Mouse (Mus musculus) embryo, embryonic 11 days (tissue): Measurements from ENCODE around the gene Psme3.

Source experiments
- DNase-seq: peaks from one replicate; pipeline ENCODE4 v3.0.0-alpha.2; 2015

Psme3 gene

DNA sequence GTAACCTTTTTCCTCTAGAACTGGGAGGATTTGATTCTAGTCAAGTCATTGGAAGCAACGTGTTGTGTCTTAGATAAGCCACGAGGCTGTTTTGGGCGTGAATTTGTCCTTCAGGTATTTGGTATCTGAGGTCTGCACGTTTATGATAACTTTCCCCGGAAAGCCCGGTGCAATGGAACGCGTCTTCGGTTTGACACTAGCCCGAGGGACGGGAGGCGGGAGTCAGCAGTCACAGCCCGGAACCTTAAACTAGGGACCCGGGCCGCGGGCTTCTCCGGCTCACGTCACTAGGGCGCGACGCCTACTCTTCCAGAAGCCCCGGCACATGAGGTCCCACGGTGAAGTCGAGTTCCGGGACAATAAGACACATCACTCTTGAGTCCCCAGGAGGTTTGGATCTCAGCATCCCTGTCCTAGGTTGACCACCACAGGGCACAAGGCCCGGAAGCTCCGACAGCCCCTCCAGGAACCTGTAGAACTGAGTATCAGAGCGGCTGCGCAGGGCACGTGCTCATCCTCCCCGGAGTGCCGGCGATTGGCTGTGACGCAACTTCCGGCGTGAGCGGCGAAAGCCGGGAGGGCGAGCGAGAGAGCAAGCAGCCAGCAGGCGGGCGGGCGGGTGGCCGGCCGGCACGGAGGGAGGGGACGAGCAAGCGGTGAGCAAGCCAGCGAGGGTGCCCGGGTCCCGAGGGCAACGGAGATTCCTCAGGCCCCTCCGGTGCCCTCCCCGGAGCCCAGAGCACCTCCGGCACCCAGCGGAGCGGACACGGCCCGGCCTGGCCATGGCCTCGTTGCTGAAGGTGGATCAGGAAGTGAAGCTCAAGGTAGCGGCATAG lies at the start of gene Psme3:
TSS of gene Psme3 (plus strand) at position 549 of the 836 bp plus-strand sequence.
- DNase-seq, result peak; percentile 96

DNA sequence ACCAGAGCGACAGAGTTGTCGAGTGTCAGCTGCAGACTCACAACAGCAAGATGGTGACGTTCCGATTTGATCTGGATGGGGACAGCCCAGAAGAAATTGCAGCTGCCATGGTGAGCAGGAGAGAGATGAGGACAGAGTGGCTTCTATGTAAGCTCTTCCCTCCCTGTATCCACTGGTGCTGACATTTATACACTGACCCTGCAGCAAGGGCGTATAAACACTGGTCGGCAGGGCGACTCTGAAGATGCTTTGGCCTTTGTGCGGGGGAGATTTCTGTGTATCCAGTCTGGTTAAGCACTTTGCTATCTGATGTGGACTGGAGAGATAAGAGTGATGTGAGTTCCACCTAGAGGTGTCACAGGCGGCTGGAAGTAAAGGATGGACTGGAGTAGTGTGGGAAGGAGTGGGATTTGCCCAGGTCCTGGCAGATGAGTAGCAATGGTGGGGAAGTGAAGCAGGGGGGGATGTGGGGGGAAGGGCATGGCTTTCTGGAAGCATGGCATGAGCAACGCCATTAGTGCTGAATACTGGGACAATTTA lies 46.4 kb upstream of the Psme3 start:
- DNase-seq, result peak; percentile 37

DNA sequence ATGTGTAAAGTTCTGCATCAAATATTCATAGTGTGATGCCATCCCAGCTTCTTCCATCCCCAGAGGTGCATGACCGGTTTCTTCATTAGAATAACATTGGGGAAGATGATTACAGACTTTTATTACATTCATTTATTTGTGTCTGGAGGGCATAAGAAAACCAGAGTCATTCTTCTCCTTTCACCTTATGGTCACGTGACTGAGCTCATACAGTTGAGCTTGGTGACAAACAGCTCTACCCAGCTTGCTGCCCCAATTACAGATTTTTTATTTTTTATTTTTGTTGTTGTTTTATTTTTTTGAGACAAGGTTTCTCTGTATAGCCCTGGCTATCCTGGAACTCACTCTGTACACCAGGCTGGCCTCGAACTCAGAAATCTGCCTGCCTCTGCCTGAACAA lies 43.6 kb upstream of the Psme3 start:
- DNase-seq, result no peak

DNA sequence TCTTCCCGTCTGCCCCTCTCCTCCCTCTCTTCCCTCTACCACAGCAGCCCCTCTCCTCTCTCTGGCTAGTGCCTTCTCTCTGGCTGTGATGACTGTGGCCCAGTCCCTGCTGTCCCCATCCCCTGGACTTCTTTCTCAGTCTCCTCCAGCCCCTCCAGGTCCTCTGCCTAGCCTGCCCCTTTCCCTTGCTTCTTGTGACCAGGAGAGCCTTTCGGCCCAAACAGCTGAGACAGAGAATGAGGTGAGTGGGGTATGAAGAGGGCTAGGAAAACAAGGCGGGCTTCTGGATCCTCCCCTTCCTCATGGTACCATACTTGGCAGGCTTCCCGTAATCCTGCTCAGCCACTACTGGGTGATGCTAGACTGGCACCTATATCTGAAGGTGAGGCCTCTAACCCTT lies 40.7 kb upstream of the Psme3 start:
- DNase-seq, result no peak

DNA sequence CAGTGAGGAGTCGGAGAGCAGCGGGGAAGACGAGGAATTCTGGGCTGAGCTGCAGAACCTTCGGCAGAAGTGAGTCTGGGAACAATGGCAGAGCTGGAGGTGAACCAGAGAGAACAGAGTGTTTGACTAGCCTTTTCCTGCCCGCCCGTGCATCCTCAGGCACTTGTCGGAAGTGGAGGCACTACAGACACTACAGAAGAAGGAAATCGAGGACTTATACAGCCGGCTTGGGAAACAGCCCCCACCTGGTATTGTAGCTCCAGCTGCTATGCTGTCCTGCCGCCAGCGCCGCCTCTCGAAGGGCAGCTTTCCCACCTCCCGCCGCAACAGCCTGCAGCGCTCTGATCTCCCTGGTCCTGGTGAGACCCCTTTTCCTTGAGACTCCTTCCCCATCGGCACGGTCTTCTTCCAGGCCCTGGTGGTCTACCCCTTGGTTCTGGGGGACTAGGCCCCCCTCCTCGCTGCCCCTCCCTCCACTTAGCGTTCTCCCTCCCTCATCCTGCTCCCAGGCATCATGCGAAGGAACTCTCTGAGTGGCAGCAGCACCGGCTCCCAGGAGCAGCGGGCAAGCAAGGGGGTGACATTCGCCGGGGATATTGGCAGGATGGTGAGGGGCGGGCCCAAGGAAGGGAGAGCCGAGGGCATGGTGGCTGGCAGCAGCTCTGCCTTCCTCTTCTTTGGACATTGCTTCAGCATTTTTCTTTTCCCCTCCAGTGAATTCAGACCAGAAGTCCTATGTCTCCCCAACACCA lies 39.5 kb upstream of the Psme3 start:
- no peak for DNase-seq

DNA sequence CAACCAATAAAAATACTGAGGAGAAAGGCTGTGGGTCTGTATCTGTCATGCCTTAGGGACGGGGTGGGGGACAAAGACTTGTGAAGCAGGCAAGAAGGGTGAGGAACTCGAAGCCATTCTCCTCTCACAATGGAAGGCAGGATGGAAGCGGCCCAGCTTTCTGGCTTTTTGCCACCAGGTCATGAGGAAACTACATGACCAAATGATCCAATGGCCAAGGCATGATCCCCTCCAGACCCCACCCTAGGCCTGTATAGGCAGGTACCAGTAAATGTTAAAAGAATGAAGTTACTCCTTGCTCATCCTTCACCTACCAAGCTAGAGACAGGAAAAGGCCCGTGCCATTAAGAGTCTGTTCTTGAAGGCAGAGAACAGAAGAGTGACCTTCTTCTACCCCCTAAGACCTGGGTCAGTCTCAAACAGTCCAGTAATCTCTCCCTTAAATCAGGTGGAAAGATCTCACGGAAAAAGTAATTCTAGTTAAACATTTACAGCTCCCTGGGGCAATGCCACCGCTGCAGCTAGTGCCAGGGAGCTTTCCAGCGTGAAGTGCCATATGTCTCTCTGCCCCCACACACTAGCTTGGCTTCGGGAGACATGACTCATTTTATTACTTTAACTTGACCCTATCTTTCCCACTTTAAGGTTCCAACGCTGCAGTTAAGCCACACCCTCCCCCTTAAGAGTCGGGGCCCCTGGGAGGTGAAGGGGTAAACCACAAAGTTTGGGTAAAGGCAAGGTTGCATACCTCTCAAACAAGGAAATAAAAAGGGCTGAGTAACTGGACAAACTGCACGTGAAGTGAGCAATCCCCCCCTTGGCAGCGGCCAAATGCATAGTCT lies 38.4 kb upstream of the Psme3 start:
- DNase-seq, result no peak

DNA sequence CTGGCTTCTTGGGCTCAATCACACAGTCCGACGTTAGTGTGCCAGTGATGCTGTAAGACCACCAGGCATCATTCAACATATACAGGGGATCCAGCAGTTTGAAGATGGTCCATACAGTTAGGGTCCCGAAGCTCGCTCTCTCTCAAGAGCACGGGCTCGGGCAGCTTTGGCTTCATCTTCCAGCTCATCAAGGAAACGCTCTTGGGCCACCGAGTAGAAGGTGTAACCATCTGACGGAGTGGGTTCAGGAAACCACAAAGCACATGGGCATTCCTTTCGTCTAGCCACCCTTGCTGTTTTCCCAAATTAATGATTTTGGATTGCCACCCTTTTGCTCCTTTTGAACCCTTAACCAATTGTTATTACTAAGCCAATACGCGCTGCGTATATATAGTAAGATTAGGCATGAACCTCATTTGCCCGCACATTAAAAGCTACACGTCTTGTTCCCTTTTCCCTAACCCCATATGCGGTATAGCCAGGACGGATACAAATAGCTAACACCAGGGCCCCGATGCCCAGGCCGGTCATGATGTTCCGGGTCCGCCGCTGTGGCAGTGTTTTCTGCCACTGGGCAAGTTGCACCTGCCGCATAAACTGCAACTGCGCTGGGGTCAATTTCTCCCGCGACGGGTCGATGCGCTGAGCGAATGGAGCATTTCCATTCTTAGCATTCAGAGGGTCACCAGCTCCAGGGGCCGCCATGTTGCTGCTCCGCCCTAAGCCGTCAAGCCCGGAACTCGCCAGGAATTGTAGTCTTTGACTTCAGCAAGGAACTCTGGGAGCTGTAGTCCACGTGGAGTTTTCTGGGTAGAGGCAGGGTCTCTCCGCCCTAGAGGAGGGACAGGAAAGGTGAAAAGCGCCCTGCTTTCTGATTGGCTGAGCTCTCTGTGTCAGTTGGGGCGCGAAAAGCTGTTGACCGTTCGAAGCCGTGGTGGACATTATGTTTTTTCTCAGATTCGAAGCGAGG lies 37.5 kb upstream of the Psme3 start, which contains the start of the genes Cntd1 and Coa3:
TSS of gene Cntd1 (plus strand) at position 790 of the 970 bp plus-strand sequence.
TSS of gene Coa3 (minus strand) at position 892 of the 970 bp plus-strand sequence.
- DNase-seq, result peak; percentile 96

DNA sequence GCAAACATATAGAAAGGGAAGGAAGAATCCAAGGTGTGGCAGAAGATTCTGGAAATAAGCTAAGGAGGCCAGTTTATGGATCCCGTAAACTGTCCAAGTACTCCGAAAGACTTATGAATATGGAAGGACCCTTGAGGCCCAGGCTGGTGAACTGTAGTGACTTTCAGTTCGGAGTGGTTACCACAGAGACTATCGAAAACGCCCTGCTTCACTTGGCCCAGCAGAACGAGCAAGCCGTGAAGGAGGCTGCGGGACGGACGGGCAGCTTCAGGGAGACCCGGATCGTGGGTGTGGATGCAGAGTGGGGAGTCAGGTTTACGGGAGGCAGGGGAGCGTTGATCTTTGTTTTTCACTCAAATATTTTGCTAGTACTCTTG lies 36.8 kb upstream of the Psme3 start:
- no peak for DNase-seq

DNA sequence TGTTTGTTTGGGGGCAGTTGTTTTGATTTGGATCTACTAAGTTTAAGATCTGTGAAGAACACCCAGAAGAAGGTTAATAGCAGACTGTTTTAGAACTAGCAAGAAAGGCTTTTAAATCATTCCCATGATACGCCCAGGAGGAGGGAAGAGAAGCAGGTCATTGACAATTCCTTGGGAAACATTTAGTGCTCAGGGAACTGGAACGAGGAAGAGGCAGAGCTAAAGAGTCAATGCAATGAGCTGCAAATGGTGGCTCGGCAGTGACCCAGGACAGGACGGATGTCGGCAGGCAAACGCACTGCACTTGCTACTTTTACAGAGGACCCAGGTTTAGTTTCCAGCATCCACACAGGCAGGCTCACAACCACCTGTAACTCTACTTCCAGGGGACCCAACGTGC lies 35.2 kb upstream of the Psme3 start:
- no peak for DNase-seq

DNA sequence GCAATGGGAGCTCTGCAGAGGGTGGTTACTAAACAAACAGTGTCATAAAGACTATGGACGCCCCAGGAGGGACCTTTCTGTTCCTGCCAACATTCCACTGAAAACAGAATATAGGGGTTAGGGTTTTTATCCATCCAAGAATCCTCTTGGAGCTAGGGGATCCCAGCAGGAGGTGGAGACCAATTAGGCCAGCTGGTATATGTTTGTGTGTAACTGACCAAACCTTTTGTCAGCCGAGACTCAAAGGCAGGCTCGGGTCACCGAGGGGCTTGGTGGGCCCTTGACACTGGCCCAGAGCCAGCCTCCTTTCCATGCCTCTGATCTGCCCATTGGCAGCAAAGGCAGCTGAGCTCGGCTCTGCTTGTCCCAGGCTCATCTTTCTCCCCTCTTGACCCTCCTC lies 33.1 kb upstream of the Psme3 start:
- no peak for DNase-seq

DNA sequence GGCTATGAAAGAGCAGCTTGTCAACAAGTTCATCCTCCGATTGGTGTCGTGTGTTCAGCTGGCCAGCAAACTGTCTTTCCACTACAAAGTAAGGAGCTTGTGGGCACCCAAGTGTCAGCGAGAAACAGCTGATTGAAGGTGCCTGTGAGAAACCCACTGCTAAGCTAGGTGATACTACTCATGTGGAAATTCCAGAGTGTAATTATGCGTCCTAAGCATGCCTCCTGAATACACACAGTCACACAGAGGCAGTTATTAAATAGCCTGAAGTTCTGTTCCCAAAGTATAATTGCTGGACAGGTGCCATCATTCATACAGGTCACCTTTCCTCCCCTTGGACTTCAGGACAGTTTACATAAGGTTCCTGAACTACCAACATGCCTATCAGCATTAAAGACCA lies 32.2 kb upstream of the Psme3 start:
- DNase-seq, result no peak

DNA sequence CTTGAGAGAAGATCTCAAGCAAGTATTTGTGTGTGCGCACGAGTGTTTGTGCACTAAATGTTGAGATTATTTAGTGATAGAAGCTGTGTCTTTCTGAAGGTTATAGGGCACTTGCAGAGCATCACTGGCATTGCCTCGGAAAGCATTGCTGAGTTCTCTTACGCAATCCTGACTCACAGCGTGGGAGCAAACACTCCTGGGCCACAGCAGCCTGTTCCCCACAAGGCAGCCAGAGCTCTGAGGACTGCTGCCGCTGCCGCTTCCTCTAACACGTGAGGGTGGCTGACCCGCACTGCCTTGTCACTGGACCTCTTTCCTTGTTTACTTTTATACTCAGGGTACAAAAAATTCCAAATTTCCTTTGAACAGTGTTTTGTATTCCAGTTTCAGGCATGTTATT lies 28.7 kb upstream of the Psme3 start:
- DNase-seq, result no peak

DNA sequence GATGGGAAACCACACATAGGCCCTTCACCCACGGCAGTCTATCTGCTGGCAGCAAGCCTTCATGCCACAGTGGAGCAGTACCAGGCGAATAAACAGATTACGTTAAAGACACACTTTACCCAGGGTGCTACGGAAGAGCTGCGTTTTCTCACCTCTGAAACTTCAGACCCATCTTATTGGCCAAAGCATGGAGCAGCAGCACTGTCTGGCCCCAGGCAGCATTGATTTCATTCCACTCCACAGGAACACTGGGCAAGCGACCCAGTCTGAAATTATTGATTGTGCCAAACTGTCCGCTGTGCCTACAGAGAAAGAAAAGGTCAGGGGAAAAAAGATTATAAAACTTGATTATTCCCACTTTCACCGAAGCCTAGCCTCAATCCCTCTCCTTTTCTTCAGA lies 24.8 kb upstream of the Psme3 start:
- DNase-seq, result no peak

DNA sequence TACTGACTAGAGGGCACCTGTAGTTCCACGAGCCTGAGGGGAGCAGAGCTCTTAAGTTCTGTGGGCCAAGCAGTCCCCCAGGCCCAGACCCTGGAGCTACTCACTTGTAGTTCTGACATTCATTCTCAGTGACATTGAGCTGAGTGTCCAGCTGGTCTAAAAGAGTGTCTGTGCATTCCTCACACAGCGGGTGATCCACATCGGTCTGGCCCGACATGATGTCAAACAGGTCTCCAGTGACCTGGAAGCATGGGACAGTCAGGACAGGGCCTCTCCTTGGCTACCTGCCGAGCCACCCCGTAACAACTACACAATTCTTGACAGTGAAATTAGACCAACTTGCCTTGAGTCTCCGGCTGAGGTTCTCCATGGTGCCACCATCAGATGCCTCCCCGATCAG lies 20.8 kb upstream of the Psme3 start:
- no peak for DNase-seq

DNA sequence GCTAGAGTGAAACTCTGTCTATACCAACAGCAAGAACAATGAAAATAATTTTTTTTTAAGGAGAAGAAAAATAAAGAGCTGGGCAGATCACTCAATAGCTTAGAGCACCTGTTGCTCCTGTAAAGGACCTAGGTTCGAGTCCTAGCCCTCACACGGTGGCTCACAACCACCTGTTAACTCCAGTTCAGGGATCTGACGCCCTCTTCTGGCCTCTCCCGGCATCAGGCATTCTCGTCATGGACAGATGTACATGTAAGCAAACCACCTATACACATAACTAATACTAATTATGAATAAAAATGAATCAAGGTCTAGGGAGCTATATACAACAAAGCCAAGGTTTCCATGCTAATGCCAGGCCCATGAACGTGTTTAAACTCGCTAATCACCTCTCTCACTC lies 15.1 kb upstream of the Psme3 start:
- DNase-seq, result no peak

DNA sequence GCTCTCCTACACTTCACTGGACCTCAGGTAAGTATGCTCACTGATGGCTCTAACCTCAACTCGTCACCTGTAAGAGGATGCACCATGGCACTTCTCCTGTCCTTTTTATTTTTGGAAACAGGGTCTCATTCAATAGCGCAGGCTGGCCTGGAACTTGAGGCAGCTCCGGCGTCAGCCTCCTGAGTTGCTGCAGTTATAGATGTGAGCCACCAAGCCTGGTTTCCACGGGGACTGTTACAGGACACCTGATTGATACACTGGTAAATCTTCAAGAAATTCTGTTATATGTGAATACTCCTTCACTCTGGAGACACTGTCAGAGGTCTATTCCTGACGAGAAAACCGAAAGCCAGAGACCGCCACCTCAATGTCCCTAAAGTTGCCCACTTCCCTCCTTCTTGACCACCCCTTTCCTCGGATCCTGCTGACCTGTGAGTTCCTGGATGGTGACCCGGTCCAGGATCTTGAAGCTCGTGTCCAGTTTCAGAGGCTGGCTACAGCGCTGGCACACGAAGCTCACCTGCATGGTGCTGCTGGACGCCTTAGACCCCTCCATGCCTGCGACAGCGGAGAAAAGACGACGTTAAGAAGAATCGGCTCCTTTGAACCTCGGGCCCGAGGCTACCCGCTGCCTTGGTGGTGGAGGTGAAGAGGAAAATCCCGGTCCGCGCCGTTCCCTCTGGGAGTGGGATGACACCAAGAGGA lies 14.6 kb upstream of the Psme3 start:
- DNase-seq, result no peak

DNA sequence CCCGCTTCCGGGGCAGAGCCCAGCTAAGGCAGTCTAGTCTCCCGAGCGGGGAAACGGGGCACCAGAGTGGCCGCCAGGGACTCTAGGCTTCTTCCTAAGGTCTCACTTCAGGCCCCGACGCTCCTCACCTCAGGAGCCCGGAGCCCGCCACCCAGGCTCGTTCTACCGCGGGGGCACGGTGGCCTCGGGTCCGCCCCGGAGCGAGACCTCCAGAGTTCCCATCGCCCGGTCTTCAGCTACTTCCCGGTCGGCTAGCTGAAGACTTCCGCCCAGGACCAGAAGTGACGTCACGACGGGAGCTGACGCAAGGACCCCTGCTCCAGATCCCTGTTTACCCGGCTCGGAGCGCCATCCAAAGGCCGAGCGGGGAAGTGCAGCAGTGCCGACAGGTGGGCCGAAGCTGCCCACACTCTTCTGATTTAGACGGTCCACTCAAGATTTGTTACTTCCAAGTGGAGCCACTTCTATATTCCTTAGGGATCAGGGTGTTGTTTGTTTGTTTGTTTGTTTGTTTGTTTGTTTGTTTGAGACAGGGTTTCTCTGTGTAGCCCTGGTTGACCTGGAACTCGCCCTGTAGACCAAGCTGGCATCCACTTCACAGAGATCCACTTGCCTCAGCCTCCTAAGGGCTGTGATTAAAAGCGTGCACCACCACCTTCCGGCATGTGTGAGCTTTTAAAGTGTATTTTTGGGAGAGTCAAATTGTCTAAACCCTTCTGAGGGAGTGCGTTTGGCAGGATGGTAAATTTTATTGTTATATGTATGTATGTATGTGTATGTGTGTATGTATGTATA lies 13.8 kb upstream of the Psme3 start, which contains the start of gene Becn1:
TSS of gene Becn1 (minus strand) at position 283 of the 795 bp plus-strand sequence.
- peak; percentile 98 for DNase-seq

DNA sequence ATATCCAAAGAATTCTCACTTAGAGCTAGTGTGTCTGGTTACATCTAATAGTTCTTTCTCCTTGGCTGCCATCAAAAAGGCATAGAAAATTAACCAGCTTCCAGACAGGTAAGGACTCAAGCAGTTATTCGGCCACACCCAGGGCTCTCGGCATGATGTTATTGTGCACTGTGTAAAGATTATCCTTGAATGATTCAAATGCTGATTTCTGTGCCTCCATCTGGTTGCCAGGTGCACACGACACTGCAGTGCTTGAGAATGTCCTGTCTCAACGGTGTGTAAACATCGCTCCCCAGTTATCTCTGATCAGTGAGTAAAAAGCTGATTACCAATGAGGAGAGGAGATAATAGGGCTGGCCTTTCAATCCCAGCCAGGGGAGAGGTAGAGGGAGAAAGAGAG lies 8.3 kb upstream of the Psme3 start:
- DNase-seq, result no peak

DNA sequence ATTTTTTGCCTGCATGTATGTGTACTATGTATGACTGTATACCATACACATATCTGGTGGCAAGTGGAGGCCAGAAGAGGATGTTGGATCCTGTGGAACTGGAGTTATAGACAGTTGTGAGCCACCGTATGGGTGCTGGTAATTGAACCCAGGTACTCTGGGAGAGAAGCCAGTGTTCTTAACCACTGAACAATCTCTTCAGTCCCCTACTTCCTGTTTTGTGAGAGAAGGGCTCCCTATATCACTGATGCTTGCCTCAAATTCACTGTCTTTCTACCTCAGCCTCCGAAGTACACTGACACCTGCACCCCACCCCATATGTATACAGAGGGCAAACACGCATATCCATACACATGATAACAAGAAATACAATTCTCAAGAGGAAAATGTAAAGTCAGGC lies 4.9 kb upstream of the Psme3 start:
- no peak for DNase-seq

DNA sequence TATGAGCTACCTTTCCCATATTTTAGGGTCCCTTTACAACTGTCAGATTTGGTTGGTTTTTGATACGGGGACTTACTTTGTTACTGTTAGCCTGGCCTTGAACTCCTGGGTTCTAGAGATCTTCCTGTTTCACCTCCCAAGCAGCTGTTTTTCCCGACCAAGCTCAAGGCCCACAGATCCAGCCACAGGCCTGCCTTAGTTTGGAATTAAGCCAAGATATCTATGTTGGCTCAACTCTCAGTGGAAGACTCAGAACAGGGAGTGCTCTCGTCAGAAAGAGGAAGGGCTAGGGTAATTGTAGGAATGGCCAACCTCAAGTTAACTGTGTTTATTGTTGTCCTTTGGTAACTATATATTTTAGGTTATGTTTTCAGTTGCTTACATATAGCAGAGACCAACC lies 3.9 kb upstream of the Psme3 start:
- no peak for DNase-seq
